Mouse (Mus musculus): ENCODE results near the gene Ttyh3. TPM values are rescaled to one million over a fixed set of nuclear protein-coding genes. Genes with fewer than 3 reads are reported as not detected.
A peak's percentile ranks its signal among the peaks of the same experiment; 100 is the strongest.

The Ttyh3 gene
- polyA plus RNA-seq (2014; fragmentation: Nextera tagmentation; extraction: Ambion mirVana) = 65.8 and 72.3 TPM in 2 replicates

GRCm38 (mm10) chr5:140648519-140649100 lies at the start of gene Ttyh3:
TSS of gene Ttyh3 (minus strand) at chr5:140649031.
- under 1% methylated on average over 42 of the region's 62 CpGs for WGBS
- H3K4me2 ChIP-seq (ENCODE audit: low read length) = peak within 1 kb of the TSS; percentile 97
- peak within 1 kb of the TSS; percentile 93 for H3K27ac ChIP-seq (ENCODE audit: low read depth, low read length)
- DNase-seq (ENCODE audit: low spot score) (no peak), ATAC-seq (peak; percentile 19; the same call in 1 of the 2 replicates)
- H3K4me1 ChIP-seq (ENCODE audit: control insufficient read depth, insufficient read depth, low read length) = peaks cover 30% of the 10 kb centered on the region
- no peaks in the 10 kb centered on the region for H3K9me3 ChIP-seq (replicated peaks; ENCODE audit: control insufficient read depth, low read length)
- no peaks in the 10 kb centered on the region for H3K27me3 ChIP-seq (replicated peaks; ENCODE audit: control insufficient read depth, insufficient read depth, low read length)
- H3K4me3 ChIP-seq (ENCODE audit: low read depth, low read length) = peak within 1 kb of the TSS; percentile 99
- H3K9ac ChIP-seq (ENCODE audit: low read length) = peak within 1 kb of the TSS; percentile 100
- peaks cover 28% of the 10 kb centered on the region for H3K36me3 ChIP-seq (ENCODE audit: control insufficient read depth, insufficient read depth, low read length)

- peaks cover 43% of the 10 kb centered on the region for H3K36me3 ChIP-seq (ENCODE audit: control insufficient read depth, insufficient read depth, low read length)
- DNase-seq (ENCODE audit: low spot score) (no peak), ATAC-seq (no peak)
- H3K4me3 ChIP-seq (ENCODE audit: low read depth, low read length) = no peak overlapping the region
- 74% methylated on average over 7 of the region's 7 CpGs for WGBS
- H3K4me2 ChIP-seq (ENCODE audit: low read length) = no peak overlapping the region
- no peaks in the 10 kb centered on the region for H3K9me3 ChIP-seq (replicated peaks; ENCODE audit: control insufficient read depth, low read length)
- no peaks in the 10 kb centered on the region for H3K27me3 ChIP-seq (replicated peaks; ENCODE audit: control insufficient read depth, insufficient read depth, low read length)
- peaks cover 1% of the 10 kb centered on the region for H3K4me1 ChIP-seq (ENCODE audit: control insufficient read depth, insufficient read depth, low read length)
- H3K9ac ChIP-seq (ENCODE audit: low read length) = no peak overlapping the region
- H3K27ac ChIP-seq (ENCODE audit: low read depth, low read length) = no peak overlapping the region
Measured at GRCm38 (mm10) chr5:140695987-140696386, 47.2 kb upstream of the Ttyh3 start.

- Histone ChIP-seq H3K9me3 (replicated peaks; ENCODE audit: control insufficient read depth, low read length) (no peaks in the 10 kb centered on the region), H3K27me3 (replicated peaks; ENCODE audit: control insufficient read depth, insufficient read depth, low read length) (no peaks in the 10 kb centered on the region), H3K4me3 (ENCODE audit: low read depth, low read length) (no peak overlapping the region), H3K4me2 (ENCODE audit: low read length) (no peak overlapping the region), H3K36me3 (ENCODE audit: control insufficient read depth, insufficient read depth, low read length) (peaks cover 55% of the 10 kb centered on the region), H3K4me1 (ENCODE audit: control insufficient read depth, insufficient read depth, low read length) (no peaks in the 10 kb centered on the region), H3K9ac (ENCODE audit: low read length) (no peak overlapping the region), H3K27ac (ENCODE audit: low read depth, low read length) (no peak overlapping the region)
- 82% methylated on average over 3 of the region's 3 CpGs for WGBS
- no peak for ATAC-seq
- DNase-seq (ENCODE audit: low spot score) = no peak
Measured at GRCm38 (mm10) chr5:140688434-140688833, 39.6 kb upstream of the Ttyh3 start.

GRCm38 (mm10) chr5:140684343-140685148 lies 35.7 kb upstream of the Ttyh3 start:
- no peaks in the 10 kb centered on the region for H3K9me3 ChIP-seq (replicated peaks; ENCODE audit: control insufficient read depth, low read length)
- H3K36me3 ChIP-seq (ENCODE audit: control insufficient read depth, insufficient read depth, low read length) = peaks cover 37% of the 10 kb centered on the region
- H3K4me1 ChIP-seq (ENCODE audit: control insufficient read depth, insufficient read depth, low read length) = no peaks in the 10 kb centered on the region
- DNase-seq (ENCODE audit: low spot score) (peak; percentile 77), ATAC-seq (peak; percentile 44; the same call in 1 of the 2 replicates)
- no peaks in the 10 kb centered on the region for H3K27me3 ChIP-seq (replicated peaks; ENCODE audit: control insufficient read depth, insufficient read depth, low read length)
- no peak overlapping the region for H3K4me2 ChIP-seq (ENCODE audit: low read length)
- H3K4me3 ChIP-seq (ENCODE audit: low read depth, low read length) = no peak overlapping the region
- 59% methylated on average over 16 of the region's 16 CpGs for WGBS
- no peak overlapping the region for H3K27ac ChIP-seq (ENCODE audit: low read depth, low read length)
- no peak overlapping the region for H3K9ac ChIP-seq (ENCODE audit: low read length)

- Histone ChIP-seq H3K4me3 (ENCODE audit: low read depth, low read length) (no peak overlapping the region), H3K4me1 (ENCODE audit: control insufficient read depth, insufficient read depth, low read length) (no peaks in the 10 kb centered on the region), H3K27me3 (replicated peaks; ENCODE audit: control insufficient read depth, insufficient read depth, low read length) (no peaks in the 10 kb centered on the region), H3K4me2 (ENCODE audit: low read length) (no peak overlapping the region), H3K27ac (ENCODE audit: low read depth, low read length) (no peak overlapping the region), H3K36me3 (ENCODE audit: control insufficient read depth, insufficient read depth, low read length) (peaks cover 36% of the 10 kb centered on the region), H3K9me3 (replicated peaks; ENCODE audit: control insufficient read depth, low read length) (no peaks in the 10 kb centered on the region), H3K9ac (ENCODE audit: low read length) (no peak overlapping the region)
- ATAC-seq (no peak), DNase-seq (ENCODE audit: low spot score) (no peak)
- 98% methylated on average over 6 of the region's 6 CpGs for WGBS
Measured at GRCm38 (mm10) chr5:140682113-140682512, 33.3 kb upstream of the Ttyh3 start.

GRCm38 (mm10) chr5:140680950-140681349 lies 32.1 kb upstream of the Ttyh3 start:
- peaks cover 41% of the 10 kb centered on the region for H3K36me3 ChIP-seq (ENCODE audit: control insufficient read depth, insufficient read depth, low read length)
- no peaks in the 10 kb centered on the region for H3K27me3 ChIP-seq (replicated peaks; ENCODE audit: control insufficient read depth, insufficient read depth, low read length)
- H3K9ac ChIP-seq (ENCODE audit: low read length) = no peak overlapping the region
- no peak overlapping the region for H3K4me3 ChIP-seq (ENCODE audit: low read depth, low read length)
- no peak for ATAC-seq
- DNase-seq (ENCODE audit: low spot score) = no peak
- no peak overlapping the region for H3K27ac ChIP-seq (ENCODE audit: low read depth, low read length)
- 90% methylated on average over 1 of the region's 1 CpGs for WGBS
- no peak overlapping the region for H3K4me2 ChIP-seq (ENCODE audit: low read length)
- no peaks in the 10 kb centered on the region for H3K4me1 ChIP-seq (ENCODE audit: control insufficient read depth, insufficient read depth, low read length)
- no peaks in the 10 kb centered on the region for H3K9me3 ChIP-seq (replicated peaks; ENCODE audit: control insufficient read depth, low read length)

- no peak overlapping the region for H3K27ac ChIP-seq (ENCODE audit: low read depth, low read length)
- H3K9ac ChIP-seq (ENCODE audit: low read length) = no peak overlapping the region
- no peak overlapping the region for H3K4me3 ChIP-seq (ENCODE audit: low read depth, low read length)
- no peak for DNase-seq (ENCODE audit: low spot score)
- no peak overlapping the region for H3K4me2 ChIP-seq (ENCODE audit: low read length)
- no peaks in the 10 kb centered on the region for H3K4me1 ChIP-seq (ENCODE audit: control insufficient read depth, insufficient read depth, low read length)
- H3K27me3 ChIP-seq (replicated peaks; ENCODE audit: control insufficient read depth, insufficient read depth, low read length) = no peaks in the 10 kb centered on the region
- peaks cover 45% of the 10 kb centered on the region for H3K36me3 ChIP-seq (ENCODE audit: control insufficient read depth, insufficient read depth, low read length)
- no peaks in the 10 kb centered on the region for H3K9me3 ChIP-seq (replicated peaks; ENCODE audit: control insufficient read depth, low read length)
- 90% methylated on average over 6 of the region's 6 CpGs for WGBS
- ATAC-seq = no peak
Measured at GRCm38 (mm10) chr5:140680051-140680450, 31.2 kb upstream of the Ttyh3 start.

GRCm38 (mm10) chr5:140677137-140677536 lies 28.3 kb upstream of the Ttyh3 start:
- no peaks in the 10 kb centered on the region for H3K27me3 ChIP-seq (replicated peaks; ENCODE audit: control insufficient read depth, insufficient read depth, low read length)
- DNase-seq (ENCODE audit: low spot score) (no peak), ATAC-seq (no peak)
- 91% methylated on average over 6 of the region's 6 CpGs for WGBS
- H3K36me3 ChIP-seq (ENCODE audit: control insufficient read depth, insufficient read depth, low read length) = peaks cover 55% of the 10 kb centered on the region
- no peak overlapping the region for H3K9ac ChIP-seq (ENCODE audit: low read length)
- H3K27ac ChIP-seq (ENCODE audit: low read depth, low read length) = no peak overlapping the region
- no peaks in the 10 kb centered on the region for H3K9me3 ChIP-seq (replicated peaks; ENCODE audit: control insufficient read depth, low read length)
- no peak overlapping the region for H3K4me2 ChIP-seq (ENCODE audit: low read length)
- H3K4me3 ChIP-seq (ENCODE audit: low read depth, low read length) = no peak overlapping the region
- no peaks in the 10 kb centered on the region for H3K4me1 ChIP-seq (ENCODE audit: control insufficient read depth, insufficient read depth, low read length)

- Histone ChIP-seq H3K27me3 (replicated peaks; ENCODE audit: control insufficient read depth, insufficient read depth, low read length) (no peaks in the 10 kb centered on the region), H3K27ac (ENCODE audit: low read depth, low read length) (no peak overlapping the region), H3K4me2 (ENCODE audit: low read length) (no peak overlapping the region), H3K4me3 (ENCODE audit: low read depth, low read length) (no peak overlapping the region), H3K4me1 (ENCODE audit: control insufficient read depth, insufficient read depth, low read length) (no peaks in the 10 kb centered on the region), H3K9ac (ENCODE audit: low read length) (no peak overlapping the region), H3K36me3 (ENCODE audit: control insufficient read depth, insufficient read depth, low read length) (peaks cover 60% of the 10 kb centered on the region), H3K9me3 (replicated peaks; ENCODE audit: control insufficient read depth, low read length) (no peaks in the 10 kb centered on the region)
- DNase-seq (ENCODE audit: low spot score) = no peak
- ATAC-seq = no peak
- 85% methylated on average over 11 of the region's 11 CpGs for WGBS
Measured at GRCm38 (mm10) chr5:140675640-140676039, 26.8 kb upstream of the Ttyh3 start.

Data from forebrain, embryonic 14.5 days (tissue).